Mouse (Mus musculus) myocyte (in vitro differentiated cells): ENCODE results near the gene Ctf1. TPM values are rescaled to one million over a fixed set of nuclear protein-coding genes. Genes with fewer than 3 reads are reported as not detected.

Experiments used
- H3K27me3 ChIP-seq: one replicate; pipeline ENCODE4 v1.6.1; 2011; ENCODE audit not compliant: control insufficient read depth, insufficient read depth, insufficient read length
- H3K36me3 ChIP-seq: one replicate; pipeline ENCODE4 v1.6.1; 2011; ENCODE audit not compliant: control insufficient read depth, insufficient read depth
- H3K4me2 ChIP-seq: one replicate; pipeline ENCODE4 v1.6.1; 2011; ENCODE audit warnings: low read depth, control low read depth
- H3K4me3 ChIP-seq: one replicate; pipeline ENCODE4 v1.5.1; 2011; ENCODE audit warnings: mild to moderate bottlenecking, control low read depth, moderate library complexity
- H3K79me2 ChIP-seq: one replicate; pipeline ENCODE4 v1.6.1; 2011; ENCODE audit not compliant: control insufficient read depth, insufficient read depth
- H3ac ChIP-seq: one replicate; pipeline ENCODE4 v1.6.1; 2011; ENCODE audit not compliant: control insufficient read depth, insufficient read length
- CEBPB ChIP-seq: IDR thresholded peaks from 2 replicates; pipeline ENCODE4 v1.6.1; 2011; ENCODE audit warnings: mild to moderate bottlenecking, moderate library complexity; ENCODE audit not compliant: poor library complexity, insufficient read depth, severe bottlenecking
- E2F4 ChIP-seq: IDR thresholded peaks from one replicate; pipeline ENCODE4 v1.6.1; 2011; ENCODE audit warnings: mild to moderate bottlenecking, control low read depth, moderate library complexity; ENCODE audit not compliant: insufficient read depth
- MAX ChIP-seq: IDR thresholded peaks from one replicate; pipeline ENCODE4 v1.6.1; 2011; ENCODE audit warnings: low read depth, mild to moderate bottlenecking, control low read depth
- MYOD1 ChIP-seq, 3 experiments: IDR thresholded peaks; one replicate each; pipeline ENCODE4 v1.6.1; 2011; ENCODE audit warnings: control low read depth in 2 of 3, low read depth in 2 of 3, mild to moderate bottlenecking in 2 of 3, moderate library complexity in 1 of 3; ENCODE audit not compliant: insufficient read length in 2 of 3, control insufficient read depth in 1 of 3
- MYOG ChIP-seq, 3 experiments: IDR thresholded peaks; one replicate each; pipeline ENCODE4 v1.6.1; 2011; ENCODE audit warnings: control low read depth in 2 of 3, low read depth in 2 of 3, mild to moderate bottlenecking in 2 of 3; ENCODE audit not compliant: insufficient read length in 2 of 3, control insufficient read depth in 1 of 3, insufficient read depth in 1 of 3
- POLR2A ChIP-seq: IDR thresholded peaks from one replicate; pipeline ENCODE4 v1.6.1; 2011; ENCODE audit warnings: low read depth, mild to moderate bottlenecking, control low read depth, moderate library complexity; ENCODE audit not compliant: insufficient read length
- POLR2AphosphoS2 ChIP-seq: IDR thresholded peaks from one replicate; pipeline ENCODE4 v1.6.1; 2011; ENCODE audit warnings: low read depth, control low read depth; ENCODE audit not compliant: insufficient read length
- REST ChIP-seq: IDR thresholded peaks from one replicate; pipeline ENCODE4 v1.6.1; 2011; ENCODE audit warnings: mild to moderate bottlenecking, control low read depth, moderate library complexity; ENCODE audit not compliant: insufficient read depth, insufficient read length
- SRF ChIP-seq: IDR thresholded peaks from one replicate; pipeline ENCODE4 v1.6.1; 2011; ENCODE audit warnings: low read depth; ENCODE audit not compliant: control insufficient read depth, insufficient read length
- TCF12 ChIP-seq: IDR thresholded peaks from one replicate; pipeline ENCODE4 v1.6.1; 2011; ENCODE audit warnings: mild to moderate bottlenecking, control low read depth; ENCODE audit not compliant: poor library complexity, insufficient read depth, severe bottlenecking
- TCF3 ChIP-seq: IDR thresholded peaks from one replicate; pipeline ENCODE4 v1.6.1; 2011; ENCODE audit warnings: low read depth, control low read depth; ENCODE audit not compliant: insufficient read length
- USF1 ChIP-seq: IDR thresholded peaks from one replicate; pipeline ENCODE4 v1.6.1; 2011; ENCODE audit warnings: low read depth, mild to moderate bottlenecking, control low read depth, moderate library complexity
- polyA plus RNA-seq: library from polyadenylated mRNA; unstranded; fragments of >200 nt; fragmentation: generic; extraction: Trizol; gene quantifications from one replicate; pipeline ENCODE4 v1.2.1, GENCODE M21; 2012; ENCODE audit warnings: missing spikeins

The Ctf1 gene
- polyA plus RNA-seq, 1 experiment, result 8.9 TPM

- H3K36me3 ChIP-seq, result peaks cover 22% of the 10 kb centered on the region
- no peak overlapping the region for H3ac ChIP-seq
- H3K79me2 ChIP-seq, result peaks cover 7% of the 10 kb centered on the region
- no peak overlapping the region for H3K4me2 ChIP-seq
- H3K4me3 ChIP-seq, result no peak overlapping the region
- no peaks in the 10 kb centered on the region for H3K27me3 ChIP-seq
- TF ChIP-seq REST, result no peak
- no peak for TF ChIP-seq USF1
- TF ChIP-seq CEBPB, result no peak
- TF ChIP-seq TCF3, result no peak
- TF ChIP-seq TCF12, result no peak
- TF ChIP-seq MYOG (IDR thresholded peaks at IDR 0.05; ENCODE audit: control insufficient read depth in 1 of 3, insufficient read depth in 1 of 3, insufficient read length in 2 of 3, low read depth in 2 of 3), result no peak
- no peak for TF ChIP-seq MYOD1 (IDR thresholded peaks at IDR 0.05; ENCODE audit: control insufficient read depth in 1 of 3, insufficient read length in 2 of 3, low read depth in 2 of 3)
- no peak for TF ChIP-seq MAX
- no peak for TF ChIP-seq POLR2AphosphoS2
- TF ChIP-seq SRF, result no peak
- no peak for TF ChIP-seq E2F4
- TF ChIP-seq POLR2A, result no peak
Observed at GRCm38 (mm10) chr7:127761026-127761425, 48.5 kb downstream of the Ctf1 start.

- peaks cover 14% of the 10 kb centered on the region for H3K36me3 ChIP-seq
- H3K27me3 ChIP-seq, result no peaks in the 10 kb centered on the region
- no peak overlapping the region for H3K4me3 ChIP-seq
- H3K79me2 ChIP-seq, result no peaks in the 10 kb centered on the region
- H3K4me2 ChIP-seq, result no peak overlapping the region
- no peak for TF ChIP-seq USF1
- no peak for TF ChIP-seq POLR2AphosphoS2
- TF ChIP-seq MAX, result no peak
- no peak for TF ChIP-seq MYOD1 (IDR thresholded peaks at IDR 0.05; ENCODE audit: control insufficient read depth in 1 of 3, insufficient read length in 2 of 3, low read depth in 2 of 3)
- no peak for TF ChIP-seq CEBPB
- no peak for TF ChIP-seq REST
- no peak for TF ChIP-seq SRF
- TF ChIP-seq MYOG (IDR thresholded peaks at IDR 0.05; ENCODE audit: control insufficient read depth in 1 of 3, insufficient read depth in 1 of 3, insufficient read length in 2 of 3, low read depth in 2 of 3), result no peak
- TF ChIP-seq POLR2A, result no peak
- no peak for TF ChIP-seq E2F4
- no peak for TF ChIP-seq TCF3
- no peak for TF ChIP-seq TCF12
- H3ac ChIP-seq, result no peak overlapping the region
Observed at GRCm38 (mm10) chr7:127763642-127764041, 51.1 kb downstream of the Ctf1 start.

GRCm38 (mm10) chr7:127765756-127766155, 53.2 kb downstream of the Ctf1 start:
- TF ChIP-seq MYOD1 (IDR thresholded peaks at IDR 0.05; ENCODE audit: control insufficient read depth in 1 of 3, insufficient read length in 2 of 3, low read depth in 2 of 3) (no peak), REST (no peak), USF1 (no peak), TCF12 (no peak), E2F4 (no peak), MAX (no peak), CEBPB (no peak), MYOG (IDR thresholded peaks at IDR 0.05; ENCODE audit: control insufficient read depth in 1 of 3, insufficient read depth in 1 of 3, insufficient read length in 2 of 3, low read depth in 2 of 3) (no peak), SRF (no peak), POLR2AphosphoS2 (no peak), POLR2A (no peak), TCF3 (no peak)
- Histone ChIP-seq H3K36me3 (peaks cover 14% of the 10 kb centered on the region), H3K4me3 (no peak overlapping the region)

GRCm38 (mm10) chr7:127766851-127767609, 54.5 kb downstream of the Ctf1 start:
- H3K27me3 ChIP-seq, result no peaks in the 10 kb centered on the region
- H3ac ChIP-seq, result no peak overlapping the region
- H3K79me2 ChIP-seq, result no peaks in the 10 kb centered on the region
- no peak overlapping the region for H3K4me3 ChIP-seq
- TF ChIP-seq MYOD1 (IDR thresholded peaks at IDR 0.05; ENCODE audit: control insufficient read depth in 1 of 3, insufficient read length in 2 of 3, low read depth in 2 of 3) (peak in 2 of 3 experiments; percentile 72 to 74), MYOG (IDR thresholded peaks at IDR 0.05; ENCODE audit: control insufficient read depth in 1 of 3, insufficient read depth in 1 of 3, insufficient read length in 2 of 3, low read depth in 2 of 3) (peak in 2 of 3 experiments; percentile 64 to 90), USF1 (peak; percentile 68), CEBPB (no peak)
- no peak overlapping the region for H3K4me2 ChIP-seq
- peaks cover 14% of the 10 kb centered on the region for H3K36me3 ChIP-seq

More at GRCm38 (mm10) chr7:127765756-127766155, 53.2 kb downstream of the Ctf1 start:
- no peak overlapping the region for H3ac ChIP-seq
- no peaks in the 10 kb centered on the region for H3K27me3 ChIP-seq
- H3K79me2 ChIP-seq, result no peaks in the 10 kb centered on the region
- H3K4me2 ChIP-seq, result no peak overlapping the region

Other genes starting within 250 kb of the Ctf1 start
- gene Fbrs, start 233.5 kb upstream of the Ctf1 start, polyA plus RNA-seq, result 21.2 TPM
- gene Srcap, start 200.8 kb upstream of the Ctf1 start, polyA plus RNA-seq, result 18.1 TPM
- 6.8 TPM for gene Gm42715, start 193.2 kb upstream of the Ctf1 start, polyA plus RNA-seq
- not detected for gene Tmem265, start 151.3 kb upstream of the Ctf1 start, polyA plus RNA-seq
- gene Phkg2, start 139.4 kb upstream of the Ctf1 start, polyA plus RNA-seq, result 18.3 TPM
- gene Ccdc189, start 124.1 kb upstream of the Ctf1 start, polyA plus RNA-seq, result 6.1 TPM
- gene Rnf40, start 124.0 kb upstream of the Ctf1 start, polyA plus RNA-seq, result 32.2 TPM
- gene Zfp629, start 96.9 kb upstream of the Ctf1 start, polyA plus RNA-seq, result 6.3 TPM
- 94.7 TPM for gene Bcl7c, start 3.8 kb upstream of the Ctf1 start, polyA plus RNA-seq
- 0.14 TPM for gene Ctf2, start 19.4 kb downstream of the Ctf1 start, polyA plus RNA-seq
- gene Fbxl19, start 31.8 kb downstream of the Ctf1 start, polyA plus RNA-seq, result 11.9 TPM
- gene Orai3, start 57.1 kb downstream of the Ctf1 start, polyA plus RNA-seq, result 16.3 TPM
- gene Setd1a, start 63.9 kb downstream of the Ctf1 start, polyA plus RNA-seq, result 13.7 TPM
- gene Gm49388, start 72.9 kb downstream of the Ctf1 start, polyA plus RNA-seq, result 1.4 TPM
- gene Hsd3b7, start 87.9 kb downstream of the Ctf1 start, polyA plus RNA-seq, result 15.0 TPM
- gene Stx4a, start 111.6 kb downstream of the Ctf1 start, polyA plus RNA-seq, result 73.0 TPM
- 0.20 TPM for gene Stx1b, start 111.8 kb downstream of the Ctf1 start, polyA plus RNA-seq
- gene Zfp646, start 163.5 kb downstream of the Ctf1 start, polyA plus RNA-seq, result 16.7 TPM
- 7.9 TPM for gene Zfp668, start 164.1 kb downstream of the Ctf1 start, polyA plus RNA-seq
- gene Prss53, start 178.2 kb downstream of the Ctf1 start, polyA plus RNA-seq, result 0.74 TPM
- gene Gm21974, start 182.7 kb downstream of the Ctf1 start, polyA plus RNA-seq, result not detected
- gene Vkorc1, start 182.9 kb downstream of the Ctf1 start, polyA plus RNA-seq, result 65.9 TPM
- gene Bckdk, start 191.3 kb downstream of the Ctf1 start, polyA plus RNA-seq, result 53.2 TPM
- 26.4 TPM for gene Kat8, start 199.8 kb downstream of the Ctf1 start, polyA plus RNA-seq
- 0.06 TPM for gene Prss8, start 217.4 kb downstream of the Ctf1 start, polyA plus RNA-seq
- gene Prss36, start 234.0 kb downstream of the Ctf1 start, polyA plus RNA-seq, result 10.6 TPM